Mouse (Mus musculus) cortical plate, adult 2 months (tissue): ENCODE data around the gene Olfml1.

Experiments
- CTCF ChIP-seq: fragments of 200-500 bp; IDR thresholded peaks from 2 replicates; pipeline ENCODE4 v1.5.1; 2011; ENCODE audit warnings: mild to moderate bottlenecking, control low read depth, low read length; ENCODE audit not compliant: insufficient read depth; ENCODE audit errors: extremely low read depth
- POLR2A ChIP-seq: fragments of 200-500 bp; IDR thresholded peaks from 2 replicates; pipeline ENCODE4 v1.6.1; 2011; ENCODE audit warnings: mild to moderate bottlenecking, low read length, control low read depth; ENCODE audit not compliant: insufficient read depth; ENCODE audit errors: extremely low read depth

GRCm38 (mm10) chr7:107637398-107637797 is 70.2 kb downstream of the Olfml1 start:
- TF ChIP-seq CTCF (no peak), POLR2A (no peak)
